Mouse (Mus musculus): ENCODE data around the gene Bicc1.

DNA sequence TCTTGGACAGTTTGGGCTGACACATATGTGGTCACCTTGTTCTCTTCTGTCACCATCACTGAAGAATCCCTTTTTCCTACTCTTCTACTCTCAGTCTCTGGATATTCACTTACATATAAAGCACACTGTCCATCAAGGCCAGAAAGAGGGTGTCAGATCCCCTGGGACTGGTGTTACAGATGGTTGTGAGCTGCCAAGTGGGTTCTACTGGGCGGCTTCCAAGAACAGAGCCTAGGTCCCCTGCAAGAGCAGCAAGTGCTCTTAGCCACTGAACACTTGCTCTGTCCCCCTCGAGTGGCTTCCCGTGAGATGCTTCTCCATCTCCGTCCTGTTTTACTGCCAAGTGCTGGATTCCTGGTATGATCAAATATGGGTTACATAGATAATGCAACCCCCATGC, 15.3 kb downstream of the Bicc1 start:
- TF ChIP-seq CTCF (IDR thresholded peaks at IDR 0.05; ENCODE audit: control insufficient read depth, insufficient read depth, low read length) (no peak), POLR2A (IDR thresholded peaks at IDR 0.05; ENCODE audit: borderline replicate concordance, control insufficient read depth, low read depth, low read length) (no peak)
